Mouse (Mus musculus): Measurements from ENCODE around the gene Tcf20. TPM values are rescaled to one million over a fixed set of nuclear protein-coding genes. Genes with fewer than 3 reads are reported as not detected.

Tcf20 gene
- total and polyA plus RNA-seq, 2 experiments from 2014 or later: 3.0 to 36.7 TPM

DNA sequence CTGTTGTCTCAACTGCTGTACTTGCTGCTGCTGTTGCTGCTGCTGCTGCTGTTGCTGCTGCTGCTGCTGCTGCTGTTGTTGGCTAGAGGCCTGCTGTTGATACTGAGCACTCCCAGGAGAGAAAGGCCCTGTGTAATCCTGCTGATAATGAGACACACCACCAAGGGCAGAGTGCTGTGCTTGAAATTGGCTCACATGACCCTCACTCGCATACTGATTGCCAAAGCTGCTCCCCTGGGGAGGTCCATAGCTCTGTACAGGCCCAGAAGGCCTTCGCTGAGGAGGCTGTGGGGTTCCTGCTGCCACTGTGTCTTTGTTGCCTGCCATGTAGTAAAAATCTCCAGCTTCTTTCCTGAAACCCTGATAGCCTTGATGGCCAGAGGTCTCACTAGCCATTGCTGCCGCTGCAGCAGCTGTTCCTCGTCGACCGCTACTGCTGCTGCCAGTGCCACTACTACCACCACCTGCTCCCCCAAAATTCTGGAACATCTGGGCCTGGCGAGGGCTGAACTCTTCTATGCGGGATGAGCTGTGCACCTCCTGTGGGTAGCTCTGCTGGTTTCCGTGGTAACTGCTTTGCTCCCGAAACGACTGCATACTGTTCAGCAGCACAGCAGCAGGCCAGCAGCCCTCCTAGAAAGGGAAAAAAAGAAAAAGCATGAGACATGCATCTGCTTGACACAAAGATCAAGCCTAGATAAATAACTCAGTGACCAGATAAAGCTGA is 130.9 kb downstream of the Tcf20 start:
- 55% methylated on average over 11 of the region's 11 CpGs for WGBS

GRCm38 (mm10) chr15:82856065-82856464 is 131.6 kb downstream of the Tcf20 start:
- no peaks in the 10 kb centered on the region for H3K9me3 ChIP-seq (replicated peaks; ENCODE audit: control insufficient read depth, low read length)
- no peak overlapping the region for H3K4me3 ChIP-seq (ENCODE audit: low read depth, low read length)
- H3K27ac ChIP-seq (ENCODE audit: low read depth): no peak overlapping the region
- 0 out of 2 replicates have a peak, but pooled peaks cover 6% of the 10 kb centered on the region for H3K4me1 ChIP-seq (ENCODE audit: control insufficient read depth, insufficient read depth)
- no peak overlapping the region for H3K9ac ChIP-seq (replicated peaks; ENCODE audit: low read depth, low read length)
- 76% methylated on average over 2 of the region's 2 CpGs for WGBS
- H3K27me3 ChIP-seq (ENCODE audit: control insufficient read depth, insufficient read depth, low read length): no peaks in the 10 kb centered on the region
- no peak for ATAC-seq (ENCODE audit: insufficient read depth, low read depth)
- peaks cover 57% of the 10 kb centered on the region for H3K36me3 ChIP-seq (replicated peaks; ENCODE audit: control insufficient read depth, insufficient read depth, low read length)
- H3K4me2 ChIP-seq (ENCODE audit: low read depth, low read length): no peak overlapping the region
- TF ChIP-seq CTCF (IDR thresholded peaks at IDR 0.05; ENCODE audit: low read depth): no peak
- no peak for TF ChIP-seq EP300 (IDR thresholded peaks at IDR 0.05; ENCODE audit: low read depth)
- DNase-seq (ENCODE audit: low spot score): no peak

More for the DNA sequence above, 130.9 kb downstream of the Tcf20 start:
- TF ChIP-seq CTCF (IDR thresholded peaks at IDR 0.05; ENCODE audit: low read depth) (no peak), EP300 (IDR thresholded peaks at IDR 0.05; ENCODE audit: low read depth) (no peak)
- Histone ChIP-seq H3K27ac (ENCODE audit: low read depth) (no peak overlapping the region), H3K27me3 (ENCODE audit: control insufficient read depth, insufficient read depth, low read length) (no peaks in the 10 kb centered on the region), H3K4me2 (ENCODE audit: low read depth, low read length) (no peak overlapping the region), H3K9me3 (replicated peaks; ENCODE audit: control insufficient read depth, low read length) (no peaks in the 10 kb centered on the region), H3K9ac (replicated peaks; ENCODE audit: low read depth, low read length) (no peak overlapping the region), H3K4me1 (ENCODE audit: control insufficient read depth, insufficient read depth) (0 out of 2 replicates have a peak, but pooled peaks cover 6% of the 10 kb centered on the region), H3K36me3 (replicated peaks; ENCODE audit: control insufficient read depth, insufficient read depth, low read length) (peaks cover 50% of the 10 kb centered on the region), H3K4me3 (ENCODE audit: low read depth, low read length) (no peak overlapping the region)
- ATAC-seq (ENCODE audit: insufficient read depth, low read depth) (peak; percentile 77), DNase-seq (ENCODE audit: low spot score) (peak; percentile 30)

DNA sequence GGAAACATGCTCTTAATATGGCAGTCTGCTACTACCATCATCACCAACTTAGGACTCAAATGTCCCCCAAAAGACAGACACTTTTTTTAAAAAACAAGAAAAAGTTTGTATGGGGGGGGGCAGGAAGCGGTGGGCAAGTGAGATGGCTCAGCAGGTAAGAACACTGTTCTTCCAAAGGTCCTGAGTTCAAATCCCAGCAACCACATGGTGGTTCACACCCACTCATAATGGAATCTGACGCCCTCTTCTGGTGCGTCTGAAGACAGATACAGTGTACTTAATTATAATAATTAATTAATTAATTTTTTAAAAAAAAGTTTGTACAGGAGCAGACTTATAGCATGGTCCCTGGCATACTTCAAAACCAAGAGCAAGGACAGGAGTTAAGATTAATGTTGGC is 148.5 kb downstream of the Tcf20 start:
- Histone ChIP-seq H3K27me3 (ENCODE audit: control insufficient read depth, insufficient read depth, low read length) (no peaks in the 10 kb centered on the region), H3K9ac (replicated peaks; ENCODE audit: low read depth, low read length) (no peak overlapping the region), H3K4me2 (ENCODE audit: low read depth, low read length) (no peak overlapping the region), H3K4me1 (ENCODE audit: control insufficient read depth, insufficient read depth) (no peaks in the 10 kb centered on the region), H3K27ac (ENCODE audit: low read depth) (no peak overlapping the region), H3K4me3 (ENCODE audit: low read depth, low read length) (no peak overlapping the region), H3K36me3 (replicated peaks; ENCODE audit: control insufficient read depth, insufficient read depth, low read length) (no peaks in the 10 kb centered on the region; the same call in 1 of the 2 replicates), H3K9me3 (replicated peaks; ENCODE audit: control insufficient read depth, low read length) (no peaks in the 10 kb centered on the region)
- TF ChIP-seq EP300 (IDR thresholded peaks at IDR 0.05; ENCODE audit: low read depth) (no peak), CTCF (IDR thresholded peaks at IDR 0.05; ENCODE audit: low read depth) (no peak)
- DNase-seq (ENCODE audit: low spot score) (no peak), ATAC-seq (ENCODE audit: insufficient read depth, low read depth) (no peak)
- 89% methylated on average over 3 of the region's 3 CpGs for WGBS

DNA sequence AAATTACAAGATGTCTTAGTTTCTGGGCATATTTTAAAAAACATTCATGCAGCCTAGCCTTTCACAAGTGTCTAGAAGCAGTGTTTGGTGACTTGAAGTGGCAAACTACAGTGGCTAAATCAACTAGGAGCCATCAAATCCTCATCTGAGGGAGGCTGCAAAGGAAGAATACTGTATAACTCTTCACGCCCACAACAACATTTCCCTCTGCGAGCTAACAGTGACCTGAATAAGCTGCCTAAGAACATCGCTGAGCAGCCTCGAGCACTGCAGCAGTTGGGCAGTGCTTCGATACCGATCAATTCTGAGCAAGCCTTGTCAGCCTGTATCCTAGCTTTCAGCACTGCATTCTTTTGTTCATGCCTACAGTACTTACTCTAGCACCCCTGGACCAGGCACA is 157.8 kb downstream of the Tcf20 start:
- Histone ChIP-seq H3K9ac (replicated peaks; ENCODE audit: low read depth, low read length) (no peak overlapping the region), H3K4me2 (ENCODE audit: low read depth, low read length) (no peak overlapping the region), H3K27ac (ENCODE audit: low read depth) (no peak overlapping the region), H3K4me3 (ENCODE audit: low read depth, low read length) (no peak overlapping the region), H3K36me3 (replicated peaks; ENCODE audit: control insufficient read depth, insufficient read depth, low read length) (no peaks in the 10 kb centered on the region), H3K4me1 (ENCODE audit: control insufficient read depth, insufficient read depth) (no peaks in the 10 kb centered on the region), H3K9me3 (replicated peaks; ENCODE audit: control insufficient read depth, low read length) (no peaks in the 10 kb centered on the region), H3K27me3 (ENCODE audit: control insufficient read depth, insufficient read depth, low read length) (no peaks in the 10 kb centered on the region)
- WGBS: 77% methylated on average over 6 of the region's 6 CpGs
- no peak for ATAC-seq (ENCODE audit: insufficient read depth, low read depth)
- DNase-seq (ENCODE audit: low spot score): no peak
- TF ChIP-seq CTCF (IDR thresholded peaks at IDR 0.05; ENCODE audit: low read depth) (no peak), EP300 (IDR thresholded peaks at IDR 0.05; ENCODE audit: low read depth) (no peak)

DNA sequence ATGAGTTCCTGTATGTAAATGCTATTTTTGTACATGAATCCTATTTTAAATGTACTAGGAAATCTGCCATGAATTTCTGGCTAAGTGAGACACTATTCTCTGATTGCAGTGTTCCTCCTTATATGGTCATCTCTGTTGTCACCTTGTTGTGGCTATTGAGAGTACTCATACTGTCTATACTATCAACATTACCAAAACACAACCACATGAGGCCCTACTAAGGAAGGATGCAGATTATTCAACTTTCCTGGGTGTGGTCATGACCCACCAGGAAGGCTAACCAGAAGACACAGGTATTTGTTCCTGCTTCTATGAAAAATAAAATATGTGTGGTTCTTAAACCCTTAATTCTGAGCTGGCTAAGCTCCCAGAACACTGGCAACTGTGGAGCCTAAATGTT is 161.8 kb downstream of the Tcf20 start:
- Histone ChIP-seq H3K4me3 (ENCODE audit: low read depth, low read length) (no peak overlapping the region), H3K4me2 (ENCODE audit: low read depth, low read length) (no peak overlapping the region), H3K9me3 (replicated peaks; ENCODE audit: control insufficient read depth, low read length) (no peaks in the 10 kb centered on the region), H3K9ac (replicated peaks; ENCODE audit: low read depth, low read length) (no peak overlapping the region), H3K36me3 (replicated peaks; ENCODE audit: control insufficient read depth, insufficient read depth, low read length) (0 out of 2 replicates have a peak, but pooled peaks cover 9% of the 10 kb centered on the region), H3K27ac (ENCODE audit: low read depth) (no peak overlapping the region), H3K27me3 (ENCODE audit: control insufficient read depth, insufficient read depth, low read length) (no peaks in the 10 kb centered on the region), H3K4me1 (ENCODE audit: control insufficient read depth, insufficient read depth) (no peaks in the 10 kb centered on the region)
- no peak for ATAC-seq (ENCODE audit: insufficient read depth, low read depth)
- no peak for TF ChIP-seq CTCF (IDR thresholded peaks at IDR 0.05; ENCODE audit: low read depth)
- TF ChIP-seq EP300 (IDR thresholded peaks at IDR 0.05; ENCODE audit: low read depth): no peak
- no peak for DNase-seq (ENCODE audit: low spot score)

DNA sequence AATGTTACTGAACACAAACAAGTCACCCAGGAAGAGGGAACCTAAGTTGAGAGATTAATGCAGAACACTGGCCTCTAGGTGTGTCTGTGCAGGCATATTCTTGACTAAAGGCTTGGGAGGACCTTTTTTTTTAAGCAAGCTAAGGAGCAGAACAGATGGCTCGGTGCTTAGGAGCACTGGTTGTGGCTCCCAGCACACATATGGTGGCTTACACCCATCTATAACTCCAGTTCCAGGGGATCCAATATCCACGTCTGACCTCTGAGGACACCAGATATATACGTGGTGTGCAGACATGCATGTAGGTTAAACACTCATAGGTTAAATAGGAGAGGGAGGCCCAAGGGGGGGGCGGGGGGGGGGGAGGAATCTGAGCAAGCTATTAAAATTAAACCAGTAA is 165.3 kb downstream of the Tcf20 start:
- Histone ChIP-seq H3K9ac (replicated peaks; ENCODE audit: low read depth, low read length) (no peak overlapping the region), H3K27ac (ENCODE audit: low read depth) (no peak overlapping the region), H3K27me3 (ENCODE audit: control insufficient read depth, insufficient read depth, low read length) (no peaks in the 10 kb centered on the region), H3K4me2 (ENCODE audit: low read depth, low read length) (no peak overlapping the region), H3K36me3 (replicated peaks; ENCODE audit: control insufficient read depth, insufficient read depth, low read length) (0 out of 2 replicates have a peak, but pooled peaks cover 11% of the 10 kb centered on the region), H3K9me3 (replicated peaks; ENCODE audit: control insufficient read depth, low read length) (no peaks in the 10 kb centered on the region), H3K4me1 (ENCODE audit: control insufficient read depth, insufficient read depth) (no peaks in the 10 kb centered on the region), H3K4me3 (ENCODE audit: low read depth, low read length) (no peak overlapping the region)
- DNase-seq (ENCODE audit: low spot score): no peak
- TF ChIP-seq EP300 (IDR thresholded peaks at IDR 0.05; ENCODE audit: low read depth) (no peak), CTCF (IDR thresholded peaks at IDR 0.05; ENCODE audit: low read depth) (no peak)
- ATAC-seq (ENCODE audit: insufficient read depth, low read depth): no peak
- WGBS: 85% methylated on average over 3 of the region's 4 CpGs
